Mouse (Mus musculus) brain, embryonic 14.5 days (tissue): ENCODE measurements around the gene Tdrd6.

Source experiments
- CTCF ChIP-seq: fragments of 200-500 bp; IDR thresholded peaks from 2 replicates; pipeline ENCODE4 v1.5.1; 2012; ENCODE audit warnings: inconsistent platforms, mild to moderate bottlenecking, moderate library complexity, borderline replicate concordance; ENCODE audit not compliant: insufficient read depth, insufficient read length; ENCODE audit errors: extremely low read depth
- POLR2A ChIP-seq: fragments of 200-500 bp; IDR thresholded peaks from 2 replicates; pipeline ENCODE4 v1.6.1; 2012; ENCODE audit warnings: mild to moderate bottlenecking, inconsistent platforms, borderline replicate concordance; ENCODE audit not compliant: poor library complexity, insufficient read depth, insufficient read length, severe bottlenecking; ENCODE audit errors: extremely low read depth

DNA sequence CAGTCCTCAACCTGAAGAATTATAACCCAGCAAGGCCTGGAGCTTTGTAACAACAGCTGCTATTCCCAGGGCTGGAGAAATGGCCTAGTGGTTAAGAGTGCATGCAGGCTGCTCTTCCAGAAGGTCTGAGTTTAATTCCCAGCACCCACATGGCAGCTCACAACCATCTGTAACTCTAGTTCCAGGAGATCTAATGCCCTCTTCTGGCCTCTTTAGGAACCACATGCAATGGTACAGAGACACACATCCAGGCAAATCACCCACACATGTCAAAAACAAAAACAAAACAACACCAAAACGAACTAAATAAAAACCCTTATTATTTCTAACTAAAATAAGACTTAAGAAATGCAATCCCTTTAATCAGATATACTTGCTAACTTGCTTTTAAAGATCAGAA lies 10.7 kb upstream of the Tdrd6 start:
- no peak for TF ChIP-seq POLR2A
- TF ChIP-seq CTCF: no peak
